Mouse (Mus musculus): Measurements from ENCODE around the gene Nek7. TPM values are rescaled to one million over a fixed set of nuclear protein-coding genes. Genes with fewer than 3 reads are reported as not detected.

Nek7 gene
- polyA plus RNA-seq, 1 experiment from 2014 or later: 22.2 TPM

- H3K4me2 ChIP-seq: no peak overlapping the region
- H3K9me3 ChIP-seq (replicated peaks): no peaks in the 10 kb centered on the region
- H3K27ac ChIP-seq: no peak overlapping the region
- 75% methylated on average over 2 of the region's 2 CpGs for WGBS (ENCODE audit: insufficient replicate concordance)
- ATAC-seq: no peak
- no peak overlapping the region for H3K9ac ChIP-seq
- peaks cover 12% of the 10 kb centered on the region; the same call in 1 of the 2 replicates for H3K4me1 ChIP-seq
- H3K27me3 ChIP-seq (replicated peaks): no peaks in the 10 kb centered on the region
- no peak overlapping the region for H3K4me3 ChIP-seq
- H3K36me3 ChIP-seq: peaks cover 9% of the 10 kb centered on the region; the same call in 1 of the 2 replicates
Measured at GRCm38 (mm10) chr1:138604736-138605135, 15.2 kb downstream of the Nek7 start.

GRCm38 (mm10) chr1:138603974-138604373 is 16.0 kb downstream of the Nek7 start:
- ATAC-seq: no peak
- Histone ChIP-seq H3K9ac (no peak overlapping the region), H3K4me2 (no peak overlapping the region), H3K36me3 (peaks cover 9% of the 10 kb centered on the region; the same call in 1 of the 2 replicates), H3K4me3 (no peak overlapping the region), H3K9me3 (replicated peaks) (no peaks in the 10 kb centered on the region), H3K27me3 (replicated peaks) (no peaks in the 10 kb centered on the region), H3K4me1 (peaks cover 8% of the 10 kb centered on the region; the same call in 1 of the 2 replicates), H3K27ac (no peak overlapping the region)
- WGBS (ENCODE audit: insufficient replicate concordance): 100% methylated on average over 4 of the region's 4 CpGs

DNA sequence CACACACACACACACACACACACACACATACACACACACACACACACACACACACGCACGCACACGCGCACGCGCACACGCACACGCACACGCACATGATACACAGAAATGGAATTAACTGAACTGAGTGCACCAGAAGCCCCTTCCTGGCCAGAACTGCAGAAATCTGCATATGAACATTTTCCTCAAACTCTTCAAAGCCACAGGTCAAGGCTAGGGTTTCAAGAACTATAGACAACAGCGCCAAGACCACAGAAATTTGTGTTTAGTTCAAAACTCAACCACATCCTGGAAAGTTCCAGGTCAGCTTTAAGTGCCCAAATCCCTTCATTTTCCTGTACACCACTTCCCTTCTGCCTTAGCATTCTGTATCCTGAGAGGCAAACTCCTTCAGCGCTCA is 21.9 kb downstream of the Nek7 start:
- Histone ChIP-seq H3K9ac (no peak overlapping the region), H3K4me1 (peaks cover 8% of the 10 kb centered on the region; the same call in 1 of the 2 replicates), H3K36me3 (peaks cover 4% of the 10 kb centered on the region; the same call in 1 of the 2 replicates), H3K27ac (no peak overlapping the region), H3K4me2 (no peak overlapping the region), H3K27me3 (replicated peaks) (no peaks in the 10 kb centered on the region), H3K4me3 (no peak overlapping the region), H3K9me3 (replicated peaks) (no peaks in the 10 kb centered on the region)
- no peak for ATAC-seq
- 83% methylated on average over 11 of the region's 11 CpGs for WGBS (ENCODE audit: insufficient replicate concordance)

DNA sequence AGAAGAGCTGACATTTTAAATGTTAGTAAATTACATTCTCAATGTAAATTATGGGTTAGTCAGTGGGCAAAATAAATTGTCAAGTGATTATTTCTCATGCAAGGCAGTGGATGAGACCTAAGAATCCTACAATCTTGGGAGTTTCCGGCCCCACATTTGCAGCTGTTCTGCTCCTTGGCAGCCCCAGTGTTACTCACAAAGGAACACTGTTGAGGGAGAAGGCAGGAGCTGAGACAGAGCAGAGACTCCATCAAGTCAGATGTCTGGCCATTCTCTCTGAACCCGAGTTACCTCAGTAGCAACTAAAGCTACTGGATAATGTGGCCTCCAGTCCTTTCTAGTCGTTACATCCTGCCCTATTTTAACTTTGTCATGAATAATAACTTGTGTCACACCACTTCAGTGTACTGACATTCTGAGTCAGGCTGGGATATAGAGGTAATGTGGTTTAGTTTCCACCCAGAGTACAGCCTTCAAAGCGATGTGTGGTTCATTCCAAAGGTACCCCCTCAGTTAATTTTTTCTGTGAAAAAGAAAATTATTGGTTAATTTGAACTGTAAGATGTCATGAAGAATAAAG is 23.7 kb downstream of the Nek7 start:
- Histone ChIP-seq H3K27ac (no peak overlapping the region), H3K27me3 (replicated peaks) (no peaks in the 10 kb centered on the region), H3K9ac (no peak overlapping the region), H3K4me3 (no peak overlapping the region), H3K4me1 (peaks cover 8% of the 10 kb centered on the region; the same call in 1 of the 2 replicates), H3K4me2 (no peak overlapping the region), H3K9me3 (replicated peaks) (no peaks in the 10 kb centered on the region), H3K36me3 (peaks cover 10% of the 10 kb centered on the region; the same call in 1 of the 2 replicates)
- 67% methylated on average over 4 of the region's 4 CpGs for WGBS (ENCODE audit: insufficient replicate concordance)
- no peak for ATAC-seq

DNA sequence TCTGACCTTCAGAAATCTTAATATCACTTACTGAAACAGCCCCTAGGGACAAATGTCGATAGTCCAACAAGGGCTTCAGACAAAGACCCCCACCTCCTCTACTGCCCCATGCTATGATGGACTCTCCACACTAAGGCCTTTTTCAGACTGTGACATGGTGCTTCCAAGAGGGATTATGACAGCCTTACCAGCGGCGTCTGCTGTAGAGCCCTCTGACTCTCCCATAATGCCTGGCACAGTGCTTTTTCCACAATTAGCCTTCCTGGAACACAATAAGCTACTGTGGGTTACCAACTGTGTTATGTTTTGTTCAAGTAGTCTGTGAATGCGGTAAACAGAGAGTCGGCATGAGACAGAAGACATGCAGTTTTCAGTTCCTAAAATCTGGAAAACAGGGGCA is 25.0 kb downstream of the Nek7 start:
- Histone ChIP-seq H3K4me3 (no peak overlapping the region), H3K9ac (no peak overlapping the region), H3K27ac (no peak overlapping the region), H3K9me3 (replicated peaks) (no peaks in the 10 kb centered on the region), H3K4me1 (no peaks in the 10 kb centered on the region), H3K36me3 (peaks cover 15% of the 10 kb centered on the region; the same call in 1 of the 2 replicates), H3K4me2 (no peak overlapping the region), H3K27me3 (replicated peaks) (no peaks in the 10 kb centered on the region)
- no peak for ATAC-seq
- WGBS (ENCODE audit: insufficient replicate concordance): 83% methylated on average over 5 of the region's 5 CpGs

- H3K9ac ChIP-seq: no peak overlapping the region
- no peak for ATAC-seq
- H3K4me1 ChIP-seq: no peaks in the 10 kb centered on the region
- WGBS (ENCODE audit: insufficient replicate concordance): 83% methylated on average over 5 of the region's 5 CpGs
- no peaks in the 10 kb centered on the region for H3K27me3 ChIP-seq (replicated peaks)
- peaks cover 15% of the 10 kb centered on the region; the same call in 1 of the 2 replicates for H3K36me3 ChIP-seq
- H3K27ac ChIP-seq: no peak overlapping the region
- H3K9me3 ChIP-seq (replicated peaks): no peaks in the 10 kb centered on the region
- H3K4me2 ChIP-seq: no peak overlapping the region
- no peak overlapping the region for H3K4me3 ChIP-seq
Measured at GRCm38 (mm10) chr1:138593922-138594321, 26.0 kb downstream of the Nek7 start.

- no peaks in the 10 kb centered on the region for H3K9me3 ChIP-seq (replicated peaks)
- H3K27ac ChIP-seq: no peak overlapping the region
- no peak for ATAC-seq
- H3K4me2 ChIP-seq: no peak overlapping the region
- H3K4me3 ChIP-seq: no peak overlapping the region
- 76% methylated on average over 4 of the region's 4 CpGs for WGBS (ENCODE audit: insufficient replicate concordance)
- H3K36me3 ChIP-seq: peaks cover 15% of the 10 kb centered on the region; the same call in 1 of the 2 replicates
- no peaks in the 10 kb centered on the region for H3K27me3 ChIP-seq (replicated peaks)
- H3K9ac ChIP-seq: no peak overlapping the region
- H3K4me1 ChIP-seq: no peaks in the 10 kb centered on the region
Measured at GRCm38 (mm10) chr1:138592466-138592865, 27.5 kb downstream of the Nek7 start.

- H3K27me3 ChIP-seq (replicated peaks): no peaks in the 10 kb centered on the region
- no peak overlapping the region for H3K27ac ChIP-seq
- 78% methylated on average over 8 of the region's 8 CpGs for WGBS (ENCODE audit: insufficient replicate concordance)
- ATAC-seq: no peak
- H3K36me3 ChIP-seq: peaks cover 15% of the 10 kb centered on the region; the same call in 1 of the 2 replicates
- no peaks in the 10 kb centered on the region for H3K4me1 ChIP-seq
- no peaks in the 10 kb centered on the region for H3K9me3 ChIP-seq (replicated peaks)
- H3K4me3 ChIP-seq: no peak overlapping the region
- H3K4me2 ChIP-seq: no peak overlapping the region
- no peak overlapping the region for H3K9ac ChIP-seq
Measured at GRCm38 (mm10) chr1:138590451-138591022, 29.4 kb downstream of the Nek7 start.

DNA sequence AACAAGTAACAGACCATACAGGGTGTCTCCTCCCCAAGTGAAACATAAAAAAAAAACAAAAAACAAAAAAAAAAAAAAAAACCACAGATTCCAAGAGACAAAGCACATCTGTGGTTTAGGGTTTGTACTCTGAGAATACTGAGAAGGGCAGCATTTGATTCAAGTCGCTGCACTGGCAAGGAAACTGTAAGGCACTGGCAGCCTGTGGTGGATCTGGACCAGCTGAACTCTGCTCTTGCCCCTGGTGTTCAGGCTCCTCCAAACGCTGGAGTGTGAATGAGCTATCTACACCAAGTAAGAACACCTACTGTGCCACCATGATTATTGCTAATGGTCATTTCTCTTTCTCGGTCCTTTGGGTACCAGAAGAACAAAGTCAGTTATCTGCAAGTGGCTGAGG is 30.8 kb downstream of the Nek7 start:
- WGBS (ENCODE audit: insufficient replicate concordance): 71% methylated on average over 3 of the region's 3 CpGs
- H3K9me3 ChIP-seq (replicated peaks): no peaks in the 10 kb centered on the region
- H3K4me2 ChIP-seq: no peak overlapping the region
- 0 out of 2 replicates have a peak, but pooled peaks cover 12% of the 10 kb centered on the region for H3K36me3 ChIP-seq
- H3K27me3 ChIP-seq (replicated peaks): no peaks in the 10 kb centered on the region
- H3K4me3 ChIP-seq: no peak overlapping the region
- no peak for ATAC-seq
- no peak overlapping the region for H3K9ac ChIP-seq
- H3K27ac ChIP-seq: no peak overlapping the region
- H3K4me1 ChIP-seq: no peaks in the 10 kb centered on the region

- no peak overlapping the region for H3K4me3 ChIP-seq
- no peak for ATAC-seq
- 59% methylated on average over 3 of the region's 3 CpGs for WGBS (ENCODE audit: insufficient replicate concordance)
- 0 out of 2 replicates have a peak, but pooled peaks cover 10% of the 10 kb centered on the region for H3K36me3 ChIP-seq
- no peak overlapping the region for H3K4me2 ChIP-seq
- H3K27ac ChIP-seq: no peak overlapping the region
- no peaks in the 10 kb centered on the region for H3K4me1 ChIP-seq
- H3K9me3 ChIP-seq (replicated peaks): no peaks in the 10 kb centered on the region
- H3K9ac ChIP-seq: no peak overlapping the region
- no peaks in the 10 kb centered on the region for H3K27me3 ChIP-seq (replicated peaks)
Measured at GRCm38 (mm10) chr1:138587812-138588211, 32.1 kb downstream of the Nek7 start.

GRCm38 (mm10) chr1:138586891-138587290 is 33.0 kb downstream of the Nek7 start:
- no peaks in the 10 kb centered on the region for H3K27me3 ChIP-seq (replicated peaks)
- H3K9me3 ChIP-seq (replicated peaks): no peaks in the 10 kb centered on the region
- 0 out of 2 replicates have a peak, but pooled peaks cover 5% of the 10 kb centered on the region for H3K36me3 ChIP-seq
- H3K27ac ChIP-seq: no peak overlapping the region
- WGBS (ENCODE audit: insufficient replicate concordance): 92% methylated on average over 2 of the region's 2 CpGs
- no peak for ATAC-seq
- no peak overlapping the region for H3K4me3 ChIP-seq
- 0 out of 2 replicates have a peak, but pooled peaks cover 3% of the 10 kb centered on the region for H3K4me1 ChIP-seq
- no peak overlapping the region for H3K4me2 ChIP-seq
- H3K9ac ChIP-seq: no peak overlapping the region

- no peaks in the 10 kb centered on the region for H3K27me3 ChIP-seq (replicated peaks)
- no peak overlapping the region for H3K4me3 ChIP-seq
- no peak overlapping the region for H3K4me2 ChIP-seq
- WGBS (ENCODE audit: insufficient replicate concordance): 79% methylated on average over 2 of the region's 2 CpGs
- H3K9me3 ChIP-seq (replicated peaks): no peaks in the 10 kb centered on the region
- no peak overlapping the region for H3K9ac ChIP-seq
- no peaks in the 10 kb centered on the region for H3K36me3 ChIP-seq
- ATAC-seq: no peak
- peaks cover 16% of the 10 kb centered on the region for H3K4me1 ChIP-seq
- no peak overlapping the region for H3K27ac ChIP-seq
Measured at GRCm38 (mm10) chr1:138584423-138585013, 35.4 kb downstream of the Nek7 start.

All from liver, embryonic 12.5 days (tissue).